Mouse (Mus musculus): ENCODE results near the gene Asic2. TPM values are rescaled to one million over a fixed set of nuclear protein-coding genes. Genes with fewer than 3 reads are reported as not detected.

Asic2 gene
- polyA plus RNA-seq, 1 experiment from 2014 or later = 0.27 TPM

GRCm38 (mm10) chr11:81966626-81967289 lies 1.5 kb downstream of the Asic2 start:
- WGBS = 13% methylated on average over 15 of the region's 15 CpGs

GRCm38 (mm10) chr11:81965653-81966625 lies 2.3 kb downstream of the Asic2 start:
- Histone ChIP-seq H3K4me2 (ENCODE audit: low read depth, low read length) (no peak overlapping the region), H3K27ac (ENCODE audit: low read length) (no peak overlapping the region), H3K27me3 (ENCODE audit: control insufficient read depth, insufficient read depth, low read length) (peaks cover 25% of the 10 kb centered on the region), H3K9me3 (replicated peaks; ENCODE audit: control insufficient read depth, low read length) (no peaks in the 10 kb centered on the region), H3K4me1 (ENCODE audit: control insufficient read depth, insufficient read depth, low read length) (no peaks in the 10 kb centered on the region), H3K9ac (ENCODE audit: low read length) (no peak overlapping the region), H3K36me3 (ENCODE audit: control insufficient read depth, insufficient read depth, low read length) (no peaks in the 10 kb centered on the region), H3K4me3 (replicated peaks; ENCODE audit: low read length) (no peak overlapping the region)
- no peak for ATAC-seq (ENCODE audit: insufficient read depth, low FRiP score)
- WGBS = 66% methylated on average over 11 of the region's 11 CpGs

More at GRCm38 (mm10) chr11:81966626-81967289, 1.5 kb downstream of the Asic2 start:
- no peaks in the 10 kb centered on the region for H3K9me3 ChIP-seq (replicated peaks; ENCODE audit: control insufficient read depth, low read length)
- H3K27ac ChIP-seq (ENCODE audit: low read length) = no peak overlapping the region
- H3K27me3 ChIP-seq (ENCODE audit: control insufficient read depth, insufficient read depth, low read length) = peaks cover 25% of the 10 kb centered on the region
- H3K4me2 ChIP-seq (ENCODE audit: low read depth, low read length) = no peak overlapping the region
- no peaks in the 10 kb centered on the region for H3K36me3 ChIP-seq (ENCODE audit: control insufficient read depth, insufficient read depth, low read length)
- no peaks in the 10 kb centered on the region for H3K4me1 ChIP-seq (ENCODE audit: control insufficient read depth, insufficient read depth, low read length)
- no peak overlapping the region for H3K9ac ChIP-seq (ENCODE audit: low read length)
- H3K4me3 ChIP-seq (replicated peaks; ENCODE audit: low read length) = no peak overlapping the region
- ATAC-seq (ENCODE audit: insufficient read depth, low FRiP score) = no peak

DNA sequence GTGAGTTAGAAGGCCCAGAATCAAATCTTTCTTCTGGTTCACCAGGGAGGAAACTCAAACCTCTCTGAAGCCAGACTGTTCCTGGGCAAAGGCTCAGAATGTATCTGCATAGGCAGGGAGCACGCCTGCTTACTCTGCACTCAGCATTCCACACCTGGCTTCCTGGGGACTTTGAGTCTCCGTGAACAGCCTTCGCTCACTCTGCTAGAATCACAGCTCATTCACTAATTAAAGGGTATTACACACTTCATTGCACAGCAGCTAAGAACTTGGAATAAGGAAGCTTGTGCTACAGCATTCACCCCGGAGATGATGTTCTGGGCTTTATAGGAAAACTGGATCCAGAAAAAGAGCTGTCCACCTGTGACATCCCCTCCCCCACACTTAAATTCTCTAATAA lies 3.7 kb downstream of the Asic2 start:
- Histone ChIP-seq H3K4me3 (replicated peaks; ENCODE audit: low read length) (no peak overlapping the region), H3K36me3 (ENCODE audit: control insufficient read depth, insufficient read depth, low read length) (no peaks in the 10 kb centered on the region)

DNA sequence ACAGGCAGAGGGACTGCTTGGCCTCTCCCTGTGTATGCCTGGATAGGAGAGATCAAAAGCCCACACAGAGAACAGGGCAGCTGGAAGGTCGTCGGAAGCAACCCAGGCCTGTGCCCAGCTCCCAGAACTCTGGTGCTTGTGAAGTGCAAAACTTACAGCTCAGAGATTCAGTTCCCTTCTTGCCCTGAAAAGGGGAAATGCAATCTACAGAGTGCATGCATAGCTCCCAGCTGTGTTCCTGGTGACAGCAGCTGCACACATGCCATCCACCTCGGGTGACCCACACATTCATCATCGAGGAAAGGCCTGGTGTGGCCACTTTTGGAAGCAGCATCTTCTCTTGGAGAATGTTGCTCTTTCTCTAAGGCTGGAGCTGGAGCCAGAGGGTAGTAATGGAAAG lies 13.9 kb downstream of the Asic2 start:
- Histone ChIP-seq H3K27me3 (ENCODE audit: control insufficient read depth, insufficient read depth, low read length) (no peaks in the 10 kb centered on the region), H3K9me3 (replicated peaks; ENCODE audit: control insufficient read depth, low read length) (no peaks in the 10 kb centered on the region), H3K36me3 (ENCODE audit: control insufficient read depth, insufficient read depth, low read length) (no peaks in the 10 kb centered on the region), H3K9ac (ENCODE audit: low read length) (no peak overlapping the region), H3K4me3 (replicated peaks; ENCODE audit: low read length) (no peak overlapping the region), H3K4me2 (ENCODE audit: low read depth, low read length) (no peak overlapping the region), H3K4me1 (ENCODE audit: control insufficient read depth, insufficient read depth, low read length) (no peaks in the 10 kb centered on the region), H3K27ac (ENCODE audit: low read length) (no peak overlapping the region)
- ATAC-seq (ENCODE audit: insufficient read depth, low FRiP score) = no peak
- WGBS = 56% methylated on average over 4 of the region's 4 CpGs

More for the DNA sequence above, 3.7 kb downstream of the Asic2 start:
- Histone ChIP-seq H3K27ac (ENCODE audit: low read length) (no peak overlapping the region), H3K27me3 (ENCODE audit: control insufficient read depth, insufficient read depth, low read length) (peaks cover 20% of the 10 kb centered on the region), H3K4me2 (ENCODE audit: low read depth, low read length) (no peak overlapping the region), H3K9ac (ENCODE audit: low read length) (no peak overlapping the region), H3K4me1 (ENCODE audit: control insufficient read depth, insufficient read depth, low read length) (no peaks in the 10 kb centered on the region), H3K9me3 (replicated peaks; ENCODE audit: control insufficient read depth, low read length) (no peaks in the 10 kb centered on the region)
- no peak for ATAC-seq (ENCODE audit: insufficient read depth, low FRiP score)
- WGBS = 88% methylated on average over 4 of the region's 4 CpGs

DNA sequence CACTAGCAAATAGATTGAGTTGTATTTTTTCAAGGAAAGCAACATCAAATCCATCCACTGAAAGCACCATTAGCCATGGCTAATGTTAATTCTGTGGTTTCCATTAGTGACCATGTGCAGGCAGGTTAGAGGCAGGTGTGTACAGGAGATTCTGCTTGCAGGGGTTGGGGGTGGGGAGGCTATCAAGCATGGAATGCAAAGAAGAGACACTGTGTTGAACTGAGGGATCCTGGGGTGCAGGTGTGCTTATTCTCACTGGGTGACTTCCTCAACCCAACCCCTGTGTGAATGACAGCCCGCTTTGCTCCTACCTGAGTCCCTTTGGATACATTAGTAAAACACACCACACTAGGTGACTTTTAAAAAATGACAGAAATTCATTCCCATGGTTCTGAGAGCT lies 20.2 kb downstream of the Asic2 start:
- Histone ChIP-seq H3K4me2 (ENCODE audit: low read depth, low read length) (no peak overlapping the region), H3K9me3 (replicated peaks; ENCODE audit: control insufficient read depth, low read length) (no peaks in the 10 kb centered on the region), H3K27ac (ENCODE audit: low read length) (no peak overlapping the region), H3K36me3 (ENCODE audit: control insufficient read depth, insufficient read depth, low read length) (no peaks in the 10 kb centered on the region), H3K4me3 (replicated peaks; ENCODE audit: low read length) (no peak overlapping the region), H3K9ac (ENCODE audit: low read length) (no peak overlapping the region), H3K4me1 (ENCODE audit: control insufficient read depth, insufficient read depth, low read length) (no peaks in the 10 kb centered on the region), H3K27me3 (ENCODE audit: control insufficient read depth, insufficient read depth, low read length) (no peaks in the 10 kb centered on the region)
- 80% methylated on average over 1 of the region's 1 CpGs for WGBS
- ATAC-seq (ENCODE audit: insufficient read depth, low FRiP score) = no peak

DNA sequence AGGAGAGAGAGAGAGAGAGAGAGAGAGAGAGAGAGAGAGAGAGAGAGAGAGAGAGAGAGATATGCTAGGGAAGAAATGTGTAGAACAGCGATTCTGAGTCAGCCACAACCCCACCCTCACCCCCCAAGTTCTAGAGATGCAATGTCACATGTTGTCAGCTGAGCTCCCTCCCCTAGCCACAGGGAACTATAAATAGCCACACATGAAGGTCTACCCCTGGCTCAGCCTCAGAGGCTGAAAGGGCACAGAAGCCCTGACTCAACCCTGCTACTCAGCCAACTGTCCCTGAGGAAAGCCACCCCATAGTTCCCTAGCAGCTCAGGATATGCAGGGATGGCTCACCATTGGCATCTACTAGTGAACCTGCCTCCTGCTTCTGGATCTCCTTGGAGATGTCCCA lies 26.1 kb downstream of the Asic2 start:
- Histone ChIP-seq H3K27me3 (ENCODE audit: control insufficient read depth, insufficient read depth, low read length) (no peaks in the 10 kb centered on the region), H3K9me3 (replicated peaks; ENCODE audit: control insufficient read depth, low read length) (no peaks in the 10 kb centered on the region), H3K27ac (ENCODE audit: low read length) (no peak overlapping the region), H3K4me1 (ENCODE audit: control insufficient read depth, insufficient read depth, low read length) (no peaks in the 10 kb centered on the region), H3K4me3 (replicated peaks; ENCODE audit: low read length) (no peak overlapping the region), H3K36me3 (ENCODE audit: control insufficient read depth, insufficient read depth, low read length) (no peaks in the 10 kb centered on the region), H3K9ac (ENCODE audit: low read length) (no peak overlapping the region), H3K4me2 (ENCODE audit: low read depth, low read length) (no peak overlapping the region)
- ATAC-seq (ENCODE audit: insufficient read depth, low FRiP score) = no peak
- WGBS = 50% methylated on average over 1 of the region's 1 CpGs

GRCm38 (mm10) chr11:81940988-81941387 lies 27.3 kb downstream of the Asic2 start:
- Histone ChIP-seq H3K27me3 (ENCODE audit: control insufficient read depth, insufficient read depth, low read length) (no peaks in the 10 kb centered on the region), H3K9me3 (replicated peaks; ENCODE audit: control insufficient read depth, low read length) (no peaks in the 10 kb centered on the region), H3K9ac (ENCODE audit: low read length) (no peak overlapping the region), H3K4me2 (ENCODE audit: low read depth, low read length) (no peak overlapping the region), H3K27ac (ENCODE audit: low read length) (no peak overlapping the region), H3K4me1 (ENCODE audit: control insufficient read depth, insufficient read depth, low read length) (no peaks in the 10 kb centered on the region), H3K36me3 (ENCODE audit: control insufficient read depth, insufficient read depth, low read length) (no peaks in the 10 kb centered on the region), H3K4me3 (replicated peaks; ENCODE audit: low read length) (no peak overlapping the region)
- ATAC-seq (ENCODE audit: insufficient read depth, low FRiP score) = no peak
- WGBS = 10% methylated on average over 1 of the region's 1 CpGs

DNA sequence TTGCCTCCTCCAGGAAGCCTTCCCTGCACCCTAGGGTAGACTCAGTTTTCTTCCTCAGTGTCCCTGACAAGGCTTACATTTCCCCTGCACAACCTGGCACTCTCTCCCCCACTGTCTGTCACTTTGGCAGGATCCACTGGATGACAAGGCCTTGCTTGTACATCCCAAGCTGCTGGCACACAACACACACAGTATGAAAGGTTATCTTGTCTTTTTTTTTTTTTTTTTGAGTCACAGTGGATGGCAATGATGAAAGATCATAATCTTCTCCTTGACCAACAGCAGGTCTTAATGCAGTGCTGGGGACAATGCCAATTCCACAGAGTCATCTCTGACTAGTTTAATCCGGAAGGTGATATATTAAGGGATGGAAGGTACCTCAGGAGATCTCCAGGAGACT lies 30.7 kb downstream of the Asic2 start:
- H3K9me3 ChIP-seq (replicated peaks; ENCODE audit: control insufficient read depth, low read length) = no peaks in the 10 kb centered on the region
- H3K27me3 ChIP-seq (ENCODE audit: control insufficient read depth, insufficient read depth, low read length) = no peaks in the 10 kb centered on the region
- H3K4me2 ChIP-seq (ENCODE audit: low read depth, low read length) = no peak overlapping the region
- no peak overlapping the region for H3K27ac ChIP-seq (ENCODE audit: low read length)
- no peak for ATAC-seq (ENCODE audit: insufficient read depth, low FRiP score)
- H3K4me3 ChIP-seq (replicated peaks; ENCODE audit: low read length) = no peak overlapping the region
- H3K36me3 ChIP-seq (ENCODE audit: control insufficient read depth, insufficient read depth, low read length) = no peaks in the 10 kb centered on the region
- H3K4me1 ChIP-seq (ENCODE audit: control insufficient read depth, insufficient read depth, low read length) = no peaks in the 10 kb centered on the region
- WGBS = 70% methylated on average over 1 of the region's 1 CpGs
- H3K9ac ChIP-seq (ENCODE audit: low read length) = no peak overlapping the region

DNA sequence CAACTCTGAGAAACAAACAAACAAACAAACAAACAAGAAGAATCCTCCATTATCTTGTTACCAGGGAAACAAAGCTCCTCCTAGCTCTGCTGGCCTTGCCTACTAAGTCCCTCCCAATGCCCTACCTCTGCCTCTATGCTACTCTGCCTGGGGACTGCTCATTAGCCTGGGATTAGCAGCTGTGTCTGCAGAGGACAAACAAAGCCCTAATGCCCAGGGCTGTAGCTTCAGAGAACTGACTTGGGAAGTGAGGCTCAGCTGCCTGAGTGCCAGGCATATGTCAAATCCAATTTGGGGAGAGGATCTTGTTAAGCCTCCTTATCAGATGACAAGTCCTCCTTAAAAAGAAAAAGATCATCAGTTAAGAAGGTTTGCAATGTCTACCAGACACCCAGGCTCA lies 41.9 kb downstream of the Asic2 start:
- no peak overlapping the region for H3K4me2 ChIP-seq (ENCODE audit: low read depth, low read length)
- no peaks in the 10 kb centered on the region for H3K27me3 ChIP-seq (ENCODE audit: control insufficient read depth, insufficient read depth, low read length)
- ATAC-seq (ENCODE audit: insufficient read depth, low FRiP score) = no peak
- no peak overlapping the region for H3K27ac ChIP-seq (ENCODE audit: low read length)
- no peaks in the 10 kb centered on the region for H3K4me1 ChIP-seq (ENCODE audit: control insufficient read depth, insufficient read depth, low read length)
- H3K36me3 ChIP-seq (ENCODE audit: control insufficient read depth, insufficient read depth, low read length) = no peaks in the 10 kb centered on the region
- H3K9ac ChIP-seq (ENCODE audit: low read length) = no peak overlapping the region
- no peaks in the 10 kb centered on the region for H3K9me3 ChIP-seq (replicated peaks; ENCODE audit: control insufficient read depth, low read length)
- H3K4me3 ChIP-seq (replicated peaks; ENCODE audit: low read length) = no peak overlapping the region
